Mouse (Mus musculus) limb, embryonic 15.5 days (tissue): ENCODE data around the gene Smyd3. TPM values are rescaled to one million over a fixed set of nuclear protein-coding genes. Genes with fewer than 3 reads are reported as not detected.

Source experiments
- ATAC-seq: fragments of 200-750 bp; cut with Nextera tagmentation; 2 replicates; pipeline ENCODE4 v1.8.0; 2017; ENCODE audit warnings: low read depth, moderate TSS enrichment; ENCODE audit not compliant: insufficient number of reproducible peaks, low FRiP score, low TSS enrichment
- H3K27ac ChIP-seq: fragments of 300-500 bp; sonication (generic); 2 replicates; pipeline ENCODE4 v1.5.1; 2015; ENCODE audit warnings: moderate library complexity, mild to moderate bottlenecking, inconsistent platforms
- H3K27me3 ChIP-seq: fragments of 300-500 bp; sonication (generic); 2 replicates; pipeline ENCODE4 v1.6.1; 2015; ENCODE audit warnings: inconsistent platforms
- H3K36me3 ChIP-seq: fragments of 300-500 bp; sonication (generic); 2 replicates; pipeline ENCODE4 v1.6.1; 2015; ENCODE audit warnings: inconsistent platforms
- H3K4me1 ChIP-seq: fragments of 300-500 bp; sonication (generic); 2 replicates; pipeline ENCODE4 v1.6.1; 2015; ENCODE audit warnings: inconsistent platforms
- H3K4me2 ChIP-seq: fragments of 300-500 bp; sonication (generic); 2 replicates; pipeline ENCODE4 v1.6.1; 2015; ENCODE audit warnings: mild to moderate bottlenecking, inconsistent platforms
- H3K4me3 ChIP-seq: fragments of 300-500 bp; sonication (generic); 2 replicates; pipeline ENCODE4 v1.5.1; 2015; ENCODE audit warnings: mild to moderate bottlenecking, inconsistent platforms
- H3K9ac ChIP-seq: fragments of 300-500 bp; sonication (generic); 2 replicates; pipeline ENCODE4 v1.6.1; 2015; ENCODE audit warnings: inconsistent platforms
- H3K9me3 ChIP-seq: fragments of 300-500 bp; sonication (generic); 2 replicates; pipeline ENCODE4 v1.6.1; 2016; ENCODE audit warnings: inconsistent platforms
- WGBS: fragments of 180-500 bp; shearing (Covaris S2); methylation state at CpG from one replicate; pipeline ENCODE4 v1.1.7; 2015; 5-methylcytosine and 5-hydroxymethylcytosine counted together
- polyA plus RNA-seq: library from polyadenylated mRNA; unstranded; fragments of >200 nt; fragmentation: Nextera tagmentation; extraction: Ambion mirVana; gene quantifications from 2 replicates; pipeline ENCODE4 v1.2.1, GENCODE M21; 2015

The Smyd3 gene
- polyA plus RNA-seq, 1 experiment from 2014 or later = 19.2 TPM

DNA sequence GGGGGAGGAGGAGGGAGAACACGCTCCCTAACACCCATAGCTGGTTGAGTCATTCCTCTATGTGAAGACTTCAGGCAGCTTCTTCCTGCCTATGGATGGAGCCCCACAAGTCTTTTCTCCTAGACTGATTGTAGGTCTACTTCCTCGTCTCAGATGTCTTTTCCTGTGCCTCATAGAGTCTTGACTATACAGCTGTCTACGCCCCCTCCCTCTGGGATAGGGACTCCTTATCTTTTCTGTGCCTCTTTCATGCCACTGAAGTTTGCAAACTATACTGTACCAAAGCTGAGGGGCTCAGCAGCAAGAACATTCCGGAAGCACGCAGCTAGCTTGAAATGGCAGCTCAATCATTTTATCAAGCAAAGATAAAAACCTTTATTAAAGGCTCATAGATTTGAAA is 428.7 kb downstream of the Smyd3 start:
- 87% methylated on average over 5 of the region's 5 CpGs for WGBS
- H3K27ac ChIP-seq = no peak overlapping the region
- H3K4me1 ChIP-seq = peaks cover 14% of the 10 kb centered on the region; the same call in 1 of the 2 replicates
- H3K4me3 ChIP-seq = no peak overlapping the region
- no peak for ATAC-seq
- no peaks in the 10 kb centered on the region for H3K36me3 ChIP-seq
- H3K9ac ChIP-seq = no peak overlapping the region
- no peak overlapping the region for H3K4me2 ChIP-seq
- H3K27me3 ChIP-seq = no peaks in the 10 kb centered on the region
- no peaks in the 10 kb centered on the region for H3K9me3 ChIP-seq

DNA sequence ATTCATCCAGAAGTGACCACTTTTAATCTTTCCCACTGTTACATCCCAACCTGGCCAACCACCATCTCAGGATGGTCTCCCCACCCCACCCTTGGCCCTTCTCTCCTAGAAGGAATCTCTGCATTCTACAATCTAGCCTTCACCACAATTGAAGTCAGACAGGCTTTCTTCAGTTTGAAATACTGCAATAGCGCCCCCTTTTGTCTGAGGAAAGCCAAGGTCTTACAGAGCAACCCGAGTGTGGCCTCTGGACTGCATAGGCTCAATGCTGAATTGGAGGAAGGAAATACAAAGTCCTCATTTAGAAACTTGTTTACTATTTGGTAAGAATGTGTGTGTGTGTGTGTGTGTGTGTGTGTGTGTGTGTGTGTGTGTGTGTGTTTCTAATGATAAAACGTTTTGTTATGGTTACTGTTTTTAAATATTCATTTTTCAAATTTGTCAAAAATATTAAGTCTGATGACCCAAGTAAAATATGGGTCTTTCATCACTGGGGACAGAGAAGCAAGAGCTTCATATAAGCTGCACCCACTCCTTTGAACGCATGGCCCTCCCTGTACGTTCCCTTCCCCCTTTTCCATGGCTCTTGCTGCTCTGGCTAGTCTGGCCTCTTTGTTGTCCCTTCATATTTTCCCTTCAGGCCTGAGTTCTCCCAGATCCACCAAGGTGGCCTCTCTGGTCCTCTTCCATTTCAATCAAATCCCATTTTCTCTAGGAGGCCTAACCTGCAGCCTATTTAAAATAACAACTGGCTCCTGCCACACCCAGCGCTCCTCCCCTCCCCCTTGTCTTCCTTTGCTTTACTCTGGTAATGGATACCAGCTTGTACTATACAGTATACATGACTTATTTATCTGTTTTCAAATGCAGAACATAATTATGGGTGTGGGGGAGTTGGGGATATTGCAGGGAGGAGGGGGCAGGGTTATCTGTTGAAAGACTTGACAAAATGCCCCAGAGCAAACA is 430.5 kb downstream of the Smyd3 start:
- no peaks in the 10 kb centered on the region for H3K9me3 ChIP-seq
- WGBS = 47% methylated on average over 6 of the region's 6 CpGs
- H3K27me3 ChIP-seq = no peaks in the 10 kb centered on the region
- no peak overlapping the region for H3K27ac ChIP-seq
- no peak overlapping the region for H3K4me2 ChIP-seq
- H3K4me3 ChIP-seq = no peak overlapping the region
- peaks cover 13% of the 10 kb centered on the region; the same call in 1 of the 2 replicates for H3K4me1 ChIP-seq
- H3K9ac ChIP-seq = no peak overlapping the region
- ATAC-seq = no peak
- no peaks in the 10 kb centered on the region for H3K36me3 ChIP-seq

DNA sequence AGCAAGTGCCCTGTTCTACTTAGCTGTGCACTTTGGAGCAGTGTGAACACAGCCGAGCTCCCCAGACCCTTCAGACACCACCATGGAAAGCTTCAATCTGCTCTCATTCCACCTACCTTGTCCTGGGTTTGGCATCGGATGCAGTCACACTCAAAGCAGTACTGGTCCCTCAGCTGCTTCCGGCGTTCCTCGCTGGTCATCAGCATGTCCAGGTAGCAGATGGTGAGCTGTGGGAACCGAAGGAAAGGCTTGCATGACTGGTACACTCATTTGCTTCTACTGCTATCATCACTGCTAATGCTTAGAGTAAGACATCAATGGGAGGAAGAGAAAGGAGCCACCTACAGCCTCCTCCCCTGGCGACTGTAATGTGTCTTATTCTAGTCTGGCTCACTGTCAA is 431.6 kb downstream of the Smyd3 start:
- H3K4me2 ChIP-seq = no peak overlapping the region
- no peaks in the 10 kb centered on the region for H3K9me3 ChIP-seq
- no peak overlapping the region for H3K9ac ChIP-seq
- H3K27ac ChIP-seq = no peak overlapping the region
- H3K27me3 ChIP-seq = no peaks in the 10 kb centered on the region
- H3K4me3 ChIP-seq = no peak overlapping the region
- no peak for ATAC-seq
- 0 out of 2 replicates have a peak, but pooled peaks cover 4% of the 10 kb centered on the region for H3K4me1 ChIP-seq
- no peaks in the 10 kb centered on the region for H3K36me3 ChIP-seq
- 90% methylated on average over 7 of the region's 7 CpGs for WGBS

DNA sequence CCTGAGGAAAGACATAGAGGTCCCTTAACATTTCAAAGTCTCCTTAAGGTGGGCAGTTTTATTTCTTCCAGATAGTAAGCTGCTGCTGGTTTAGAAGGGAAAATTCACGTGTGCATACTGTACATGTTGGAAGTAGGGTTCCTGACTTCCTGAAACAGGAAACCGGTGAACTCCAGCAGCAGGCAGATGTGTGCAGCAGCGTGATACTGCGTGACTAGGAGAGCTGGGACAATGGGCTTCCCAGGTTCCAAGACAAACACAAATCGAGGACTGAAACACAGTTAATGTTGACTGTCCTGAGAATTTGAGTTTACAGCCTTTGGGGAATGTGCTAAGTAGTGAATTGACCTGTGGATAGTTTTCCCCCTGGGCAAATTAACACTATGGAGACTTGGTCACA is 434.7 kb downstream of the Smyd3 start:
- Histone ChIP-seq H3K4me3 (no peak overlapping the region), H3K4me1 (0 out of 2 replicates have a peak, but pooled peaks cover 4% of the 10 kb centered on the region), H3K36me3 (no peaks in the 10 kb centered on the region), H3K27me3 (no peaks in the 10 kb centered on the region), H3K27ac (no peak overlapping the region), H3K9ac (no peak overlapping the region), H3K9me3 (no peaks in the 10 kb centered on the region), H3K4me2 (no peak overlapping the region)
- ATAC-seq = no peak
- WGBS = 26% methylated on average over 5 of the region's 5 CpGs

DNA sequence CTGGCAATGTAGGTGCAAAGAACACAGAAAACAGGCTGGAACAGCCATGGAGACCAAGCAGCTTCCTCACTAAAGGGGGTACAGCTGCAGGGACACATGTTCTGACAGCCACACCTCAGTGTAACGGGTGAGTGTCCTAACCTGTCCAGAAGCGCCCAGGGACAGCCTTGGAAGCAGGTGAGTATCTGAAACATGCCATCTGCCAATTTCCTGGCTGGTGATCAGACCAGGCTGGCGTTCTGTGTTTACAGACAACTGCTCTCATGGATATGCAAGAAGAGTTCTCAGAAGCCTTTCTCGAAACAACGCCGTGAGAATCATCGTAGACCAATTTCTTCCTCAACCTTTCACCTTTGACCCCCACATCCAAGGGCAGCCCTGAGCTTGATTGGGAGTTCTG is 444.0 kb downstream of the Smyd3 start:
- no peaks in the 10 kb centered on the region for H3K9me3 ChIP-seq
- no peak overlapping the region for H3K4me3 ChIP-seq
- H3K36me3 ChIP-seq = no peaks in the 10 kb centered on the region
- H3K4me1 ChIP-seq = no peaks in the 10 kb centered on the region
- no peak overlapping the region for H3K27ac ChIP-seq
- no peak for ATAC-seq
- H3K9ac ChIP-seq = no peak overlapping the region
- H3K27me3 ChIP-seq = no peaks in the 10 kb centered on the region
- no peak overlapping the region for H3K4me2 ChIP-seq
- 74% methylated on average over 7 of the region's 7 CpGs for WGBS

DNA sequence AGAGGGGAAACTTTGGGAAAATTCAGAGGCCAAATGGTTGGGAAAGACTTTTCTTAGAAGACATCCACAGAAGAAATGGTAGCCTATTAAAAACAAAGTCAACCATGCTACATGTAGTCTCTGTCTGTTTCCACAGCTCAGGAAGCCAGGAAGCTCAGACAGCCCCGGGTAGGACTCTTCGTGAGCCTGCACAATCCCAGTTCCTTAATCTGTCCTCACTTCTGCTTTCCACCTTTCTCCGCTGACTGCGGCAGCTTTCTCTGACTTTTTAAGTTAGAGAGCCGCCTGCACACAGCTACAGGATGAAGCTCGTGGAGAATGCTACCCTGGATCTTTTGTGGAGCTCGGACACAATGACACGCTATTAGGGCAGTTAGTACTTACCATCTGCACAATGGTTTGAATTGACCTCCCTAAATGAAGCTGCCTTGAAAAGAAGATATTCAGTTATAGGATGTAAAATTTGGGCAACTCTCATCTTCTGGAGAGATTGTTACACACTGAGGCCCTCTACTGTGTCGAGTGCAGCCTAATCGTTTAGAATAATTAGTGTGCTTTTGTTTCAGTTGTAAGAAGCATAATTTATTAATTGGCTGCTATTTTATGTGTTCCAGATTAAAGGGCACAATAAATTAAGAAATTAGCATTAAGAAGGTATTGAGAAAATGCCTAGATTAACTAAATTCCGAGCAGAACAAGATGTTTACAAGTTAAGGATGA is 444.7 kb downstream of the Smyd3 start:
- no peaks in the 10 kb centered on the region for H3K9me3 ChIP-seq
- H3K36me3 ChIP-seq = no peaks in the 10 kb centered on the region
- H3K27me3 ChIP-seq = no peaks in the 10 kb centered on the region
- no peak overlapping the region for H3K9ac ChIP-seq
- no peaks in the 10 kb centered on the region for H3K4me1 ChIP-seq
- ATAC-seq = no peak
- H3K27ac ChIP-seq = no peak overlapping the region
- H3K4me2 ChIP-seq = no peak overlapping the region
- no peak overlapping the region for H3K4me3 ChIP-seq
- WGBS = 62% methylated on average over 11 of the region's 11 CpGs

DNA sequence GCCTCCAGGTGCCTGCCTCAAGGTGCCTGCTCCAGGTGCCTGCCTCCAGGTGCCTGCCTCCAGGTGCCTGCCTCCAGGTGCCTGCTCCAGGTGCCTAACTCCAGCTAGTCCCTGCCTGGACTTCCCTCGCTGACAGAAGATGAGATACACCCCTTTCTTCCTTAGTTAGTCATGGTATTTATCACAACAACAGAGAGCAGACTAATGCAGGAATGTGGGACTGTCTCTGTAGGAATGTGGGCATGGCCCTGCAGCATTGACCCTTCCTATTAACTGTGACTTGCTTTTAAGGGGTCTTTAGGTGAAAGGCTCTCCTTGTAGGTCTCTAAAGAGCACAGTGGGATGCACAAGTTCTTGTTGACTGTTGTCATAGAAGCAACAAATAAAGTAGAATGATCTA is 445.4 kb downstream of the Smyd3 start:
- no peaks in the 10 kb centered on the region for H3K27me3 ChIP-seq
- 68% methylated on average over 1 of the region's 1 CpGs for WGBS
- no peak for ATAC-seq

DNA sequence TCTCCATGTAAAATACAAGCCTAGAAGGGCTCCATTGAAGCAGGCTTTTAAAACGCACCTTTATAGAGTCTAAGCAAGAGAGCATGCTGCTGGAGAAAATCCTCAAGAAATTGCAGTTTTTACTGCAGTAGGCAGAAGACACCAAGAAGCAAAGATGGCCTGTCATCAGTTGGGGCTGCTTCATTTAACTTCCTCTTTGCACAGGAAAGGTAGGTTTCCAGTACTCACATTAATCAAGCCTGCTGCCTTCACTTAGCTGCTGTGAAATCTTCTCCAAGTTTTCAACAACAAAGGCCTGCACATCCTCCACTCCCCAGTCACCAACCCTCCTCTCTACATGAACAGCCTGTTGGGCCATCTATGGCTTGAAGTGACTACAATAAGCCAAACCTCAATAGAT is 448.9 kb downstream of the Smyd3 start:
- H3K27me3 ChIP-seq = no peaks in the 10 kb centered on the region
- H3K4me1 ChIP-seq = peaks cover 3% of the 10 kb centered on the region; the same call in 1 of the 2 replicates
- no peak overlapping the region for H3K4me2 ChIP-seq
- no peak overlapping the region for H3K9ac ChIP-seq
- no peak overlapping the region for H3K27ac ChIP-seq
- H3K36me3 ChIP-seq = no peaks in the 10 kb centered on the region
- no peaks in the 10 kb centered on the region for H3K9me3 ChIP-seq
- 81% methylated on average over 1 of the region's 1 CpGs for WGBS
- no peak for ATAC-seq
- no peak overlapping the region for H3K4me3 ChIP-seq

More for the DNA sequence above, 445.4 kb downstream of the Smyd3 start:
- no peak overlapping the region for H3K4me3 ChIP-seq
- no peak overlapping the region for H3K27ac ChIP-seq
- no peaks in the 10 kb centered on the region for H3K4me1 ChIP-seq
- no peaks in the 10 kb centered on the region for H3K9me3 ChIP-seq
- no peaks in the 10 kb centered on the region for H3K36me3 ChIP-seq
- H3K9ac ChIP-seq = no peak overlapping the region
- no peak overlapping the region for H3K4me2 ChIP-seq

DNA sequence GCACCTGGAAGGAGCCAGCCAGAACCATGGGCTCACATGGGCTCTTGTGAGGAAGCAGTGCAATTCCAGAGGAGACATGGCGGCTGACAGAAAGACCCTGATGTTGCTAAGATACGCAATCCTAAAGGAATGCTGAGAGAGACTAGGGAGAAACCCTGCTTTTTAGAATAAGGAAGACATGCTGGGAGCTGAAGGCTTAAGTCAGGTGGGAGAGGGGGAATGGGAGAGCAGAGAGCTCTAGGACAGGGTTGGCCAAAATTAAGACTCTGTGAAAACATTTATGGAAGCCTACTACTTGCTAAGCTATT is 452.6 kb downstream of the Smyd3 start:
- no peak overlapping the region for H3K9ac ChIP-seq
- 88% methylated on average over 2 of the region's 2 CpGs for WGBS
- H3K4me1 ChIP-seq = peaks cover 30% of the 10 kb centered on the region
- no peaks in the 10 kb centered on the region for H3K36me3 ChIP-seq
- no peak overlapping the region for H3K4me3 ChIP-seq
- ATAC-seq = no peak
- no peaks in the 10 kb centered on the region for H3K9me3 ChIP-seq
- no peak overlapping the region for H3K4me2 ChIP-seq
- no peaks in the 10 kb centered on the region for H3K27me3 ChIP-seq
- no peak overlapping the region for H3K27ac ChIP-seq

DNA sequence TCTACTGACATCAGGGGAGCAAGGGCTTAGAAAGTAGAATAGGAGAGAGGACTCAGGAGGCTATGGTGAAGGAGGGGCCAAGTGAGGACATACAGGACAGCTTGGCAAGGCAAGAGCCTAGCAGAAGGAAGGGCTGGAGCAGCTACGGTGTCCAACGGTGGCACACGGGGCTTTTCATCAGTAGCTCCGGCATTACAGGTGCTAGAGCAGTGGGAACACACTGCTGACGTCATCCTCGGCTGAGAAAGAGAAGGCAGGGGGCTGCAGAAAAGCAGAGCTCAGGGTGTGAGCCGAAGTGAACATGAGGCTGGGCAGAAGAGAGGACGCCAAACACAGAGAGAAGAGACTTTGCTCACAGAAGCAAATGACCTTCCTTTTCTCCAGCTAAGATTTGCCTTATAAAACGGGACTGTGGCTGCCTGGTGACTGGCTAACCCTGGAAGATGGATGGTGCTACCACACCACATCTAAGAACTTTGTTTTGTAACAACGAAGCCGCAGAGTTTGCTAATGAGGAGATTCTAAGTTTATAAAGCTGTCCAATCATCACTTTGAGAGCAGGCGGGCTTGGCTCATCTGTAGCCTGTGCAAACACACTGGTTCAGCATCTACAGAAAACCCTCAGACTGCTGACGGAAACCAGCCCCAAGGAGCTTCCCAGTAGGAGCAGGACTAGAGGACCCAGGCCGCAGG is 453.1 kb downstream of the Smyd3 start:
- no peaks in the 10 kb centered on the region for H3K9me3 ChIP-seq
- H3K36me3 ChIP-seq = no peaks in the 10 kb centered on the region
- ATAC-seq = no peak
- no peak overlapping the region for H3K4me2 ChIP-seq
- peaks cover 35% of the 10 kb centered on the region for H3K4me1 ChIP-seq
- H3K27me3 ChIP-seq = no peaks in the 10 kb centered on the region
- H3K27ac ChIP-seq = no peak overlapping the region
- no peak overlapping the region for H3K9ac ChIP-seq
- WGBS = 69% methylated on average over 14 of the region's 14 CpGs
- H3K4me3 ChIP-seq = no peak overlapping the region

DNA sequence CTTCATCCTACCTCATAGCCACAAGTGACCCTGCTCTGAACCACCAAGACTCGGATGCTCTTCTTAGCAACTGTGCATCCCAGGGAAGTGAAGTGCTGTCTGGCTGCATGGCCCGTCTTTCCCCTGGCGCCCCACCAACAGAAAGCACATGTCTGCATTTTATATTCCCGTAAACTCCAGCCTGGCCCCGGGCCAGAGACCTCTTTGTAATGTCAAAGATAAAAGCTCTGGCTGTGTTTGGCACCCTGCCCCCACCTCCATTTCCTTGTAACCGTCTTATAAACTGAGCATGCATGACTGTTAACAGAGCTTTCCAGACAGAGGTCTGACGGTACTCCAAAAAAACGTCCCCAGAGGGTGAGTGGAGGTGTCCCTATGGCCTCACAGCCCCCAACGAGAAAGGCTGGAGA is 456.1 kb downstream of the Smyd3 start:
- H3K36me3 ChIP-seq = no peaks in the 10 kb centered on the region
- H3K4me1 ChIP-seq = peaks cover 46% of the 10 kb centered on the region
- no peak overlapping the region for H3K9ac ChIP-seq
- H3K9me3 ChIP-seq = no peaks in the 10 kb centered on the region
- no peak overlapping the region for H3K4me2 ChIP-seq
- no peak overlapping the region for H3K4me3 ChIP-seq
- H3K27ac ChIP-seq = peak overlapping the region; percentile 79
- no peak for ATAC-seq
- H3K27me3 ChIP-seq = no peaks in the 10 kb centered on the region
- WGBS = 3% methylated on average over 9 of the region's 9 CpGs

DNA sequence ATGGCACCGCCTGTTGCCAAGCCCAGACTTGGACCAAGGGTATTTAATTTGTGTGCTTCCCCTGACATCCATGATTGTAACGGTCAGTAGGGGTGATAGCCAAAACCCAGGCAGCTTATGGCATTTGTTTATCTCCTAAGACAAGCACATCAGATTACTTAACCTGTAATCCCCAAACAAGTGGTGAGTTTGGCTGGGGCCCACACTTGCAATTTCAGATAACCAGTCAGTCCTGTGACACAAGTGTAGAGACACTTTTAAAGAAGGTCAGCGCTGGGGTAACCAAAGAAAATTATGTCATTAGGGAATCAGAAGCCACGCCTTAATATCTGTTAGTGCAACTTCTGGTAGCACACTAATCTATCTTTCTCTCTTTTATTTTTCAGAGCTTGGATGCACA is 456.8 kb downstream of the Smyd3 start:
- peaks cover 46% of the 10 kb centered on the region for H3K4me1 ChIP-seq
- WGBS = 53% methylated on average over 4 of the region's 4 CpGs
- H3K4me2 ChIP-seq = no peak overlapping the region
- no peaks in the 10 kb centered on the region for H3K27me3 ChIP-seq
- no peak for ATAC-seq
- no peak overlapping the region for H3K9ac ChIP-seq
- peak overlapping the region; percentile 79; the same call in 1 of the 2 replicates for H3K27ac ChIP-seq
- no peak overlapping the region for H3K4me3 ChIP-seq
- no peaks in the 10 kb centered on the region for H3K9me3 ChIP-seq
- no peaks in the 10 kb centered on the region for H3K36me3 ChIP-seq
